Mouse (Mus musculus) embryonic facial prominence, embryonic 12.5 days (tissue): Measurements from ENCODE around the gene Chmp1a. TPM values are rescaled to one million over a fixed set of nuclear protein-coding genes. Genes with fewer than 3 reads are reported as not detected.
"Not testable (repeated sequence)": the region's sequence is repeated elsewhere in the genome, so short reads cannot be mapped to it uniquely, and the experiment has no call there.

Experiments
- ATAC-seq: fragments of 200-750 bp; cut with Nextera tagmentation; 2 replicates; pipeline ENCODE4 v1.8.0; 2017; ENCODE audit not compliant: insufficient number of reproducible peaks, insufficient read depth, low FRiP score, low TSS enrichment
- H3K27ac ChIP-seq: fragments of 300-500 bp; sonication (generic); 2 replicates; pipeline ENCODE4 v1.5.1; 2016; ENCODE audit warnings: mild to moderate bottlenecking
- H3K27me3 ChIP-seq: fragments of 300-500 bp; sonication (generic); 2 replicates; pipeline ENCODE4 v1.6.1; 2016; ENCODE audit warnings: mild to moderate bottlenecking, moderate library complexity
- H3K36me3 ChIP-seq: fragments of 300-500 bp; sonication (generic); 2 replicates; pipeline ENCODE4 v1.6.1; 2016; ENCODE audit warnings: mild to moderate bottlenecking
- H3K4me1 ChIP-seq: fragments of 300-500 bp; sonication (generic); 2 replicates; pipeline ENCODE4 v1.6.1; 2016
- H3K4me2 ChIP-seq: fragments of 300-500 bp; sonication (generic); replicated peaks from 2 replicates; pipeline ENCODE4 v1.6.1; 2016; ENCODE audit warnings: mild to moderate bottlenecking, moderate library complexity
- H3K4me3 ChIP-seq: fragments of 300-500 bp; sonication (generic); 2 replicates; pipeline ENCODE4 v1.5.1; 2016; ENCODE audit warnings: mild to moderate bottlenecking
- H3K9ac ChIP-seq: fragments of 300-500 bp; sonication (generic); 2 replicates; pipeline ENCODE4 v1.6.1; 2016; ENCODE audit warnings: mild to moderate bottlenecking, moderate library complexity
- H3K9me3 ChIP-seq: fragments of 300-500 bp; sonication (generic); 2 replicates; pipeline ENCODE4 v1.6.1; 2016; ENCODE audit warnings: mild to moderate bottlenecking, moderate library complexity
- WGBS: fragments of 180-500 bp; shearing (Covaris S2); methylation state at CpG from one replicate; pipeline ENCODE4 v1.1.7; 2016; 5-methylcytosine and 5-hydroxymethylcytosine counted together
- polyA plus RNA-seq: library from polyadenylated mRNA; unstranded; fragments of >200 nt; fragmentation: Nextera tagmentation; extraction: Ambion mirVana; gene quantifications from 2 replicates; pipeline ENCODE4 v1.2.1, GENCODE M21; 2016

Gene Chmp1a
- 142 and 152 TPM in 2 replicates for polyA plus RNA-seq

DNA sequence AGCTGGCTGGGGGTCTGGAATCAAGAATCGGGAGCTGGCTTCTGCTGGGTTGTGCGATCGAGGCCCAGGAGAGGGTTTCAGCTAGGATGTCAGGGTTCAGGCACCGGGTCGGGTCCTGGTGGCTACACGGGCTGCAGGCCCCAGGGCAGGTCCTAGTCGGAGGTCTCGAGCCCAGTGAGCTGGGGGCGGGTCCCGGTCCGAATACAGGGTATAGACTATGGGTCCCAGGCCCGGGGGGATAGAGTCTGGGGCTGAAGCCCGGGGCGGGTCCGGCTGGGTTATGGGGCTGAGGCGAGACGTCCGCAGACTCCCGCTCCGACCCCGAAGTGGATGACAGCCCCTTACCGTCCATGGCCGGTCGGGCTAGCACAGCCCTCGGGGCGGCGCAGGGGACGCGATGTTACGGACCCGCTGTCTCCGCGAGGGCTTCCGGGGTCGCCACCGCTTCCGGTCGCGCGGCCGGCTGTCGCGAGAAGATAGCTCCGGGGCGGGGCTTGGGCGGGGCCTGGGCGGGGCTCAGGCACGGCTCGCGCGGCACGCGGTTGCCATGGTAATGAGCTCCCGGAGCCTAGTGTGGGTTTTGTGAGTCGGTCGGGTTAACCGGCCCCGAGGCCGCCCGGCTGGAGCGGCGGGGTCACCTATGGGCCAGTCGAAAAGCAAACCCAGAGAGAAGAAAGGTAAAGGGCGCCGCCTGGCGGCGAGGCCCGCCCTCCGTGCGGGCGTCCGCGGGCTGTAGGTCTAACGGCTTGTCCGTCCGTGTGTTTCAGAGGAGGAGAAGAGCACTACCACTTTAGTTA is at the start of gene Chmp1a, which contains the start of gene Spata33:
TSS of gene Chmp1a (minus strand) at position 443 of the 797 bp plus-strand sequence.
TSS of gene Spata33 (plus strand) at position 512 of the 797 bp plus-strand sequence.
- peak; percentile 90 for ATAC-seq
- WGBS = under 1% methylated on average over 76 of the region's 76 CpGs
- Histone ChIP-seq H3K9ac (peak within 1 kb of the TSS; percentile 92), H3K36me3 (peaks cover 24% of the 10 kb centered on the region), H3K27ac (peak within 1 kb of the TSS; percentile 57), H3K4me2 (peak within 1 kb of the TSS; percentile 94), H3K9me3 (no peaks in the 10 kb centered on the region), H3K4me3 (peak within 1 kb of the TSS; percentile 97), H3K27me3 (no peaks in the 10 kb centered on the region), H3K4me1 (peaks cover 19% of the 10 kb centered on the region)

DNA sequence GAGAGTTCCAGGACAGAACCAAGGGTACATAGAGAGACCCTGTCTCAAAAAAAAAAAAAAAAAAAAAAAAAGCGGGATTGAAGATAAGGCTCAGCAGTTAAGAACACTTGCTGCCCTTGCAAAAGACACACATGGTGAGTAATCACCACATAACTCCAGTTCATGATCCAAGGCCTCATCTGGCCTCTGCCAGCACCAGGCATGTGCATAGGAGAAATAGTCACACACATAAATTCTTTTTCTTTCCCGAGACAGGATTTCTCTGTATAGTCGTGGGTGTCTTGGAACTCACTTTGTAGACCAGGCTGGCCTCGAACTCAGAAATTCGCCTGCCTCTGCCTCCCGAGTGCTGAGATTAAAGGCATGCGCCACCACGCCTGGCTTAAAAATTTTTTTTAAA is 45.0 kb upstream of the Chmp1a start:
- H3K9ac ChIP-seq, H3K4me2 ChIP-seq, H3K9me3 ChIP-seq, H3K27ac ChIP-seq, H3K27me3 ChIP-seq, ATAC-seq, H3K4me3 ChIP-seq: not testable (repeated sequence)
- Histone ChIP-seq H3K4me1 (peaks cover 22% of the 10 kb centered on the region), H3K36me3 (peaks cover 60% of the 10 kb centered on the region)
- WGBS = 86% methylated on average over 8 of the region's 8 CpGs

DNA sequence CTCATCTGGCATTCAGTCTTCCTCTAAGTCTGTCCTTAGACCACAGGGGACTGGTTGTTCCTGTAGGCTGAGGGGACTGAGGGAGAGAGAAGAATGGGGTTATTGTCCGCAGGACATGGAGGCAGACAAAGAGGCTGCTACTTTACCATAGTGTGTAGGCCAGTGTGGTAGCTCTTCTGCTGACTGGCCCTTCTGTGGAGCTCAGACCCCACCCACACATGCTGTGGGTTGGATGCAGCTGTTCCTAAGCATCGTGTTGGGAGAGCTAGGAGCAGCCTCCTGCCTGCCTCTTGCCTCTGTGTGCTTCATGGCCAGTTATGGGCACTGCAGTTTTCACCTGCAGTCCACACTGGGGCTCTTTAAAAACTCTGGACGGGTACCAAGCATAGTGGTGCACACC is 44.6 kb upstream of the Chmp1a start:
- no peak for ATAC-seq
- H3K36me3 ChIP-seq = peaks cover 59% of the 10 kb centered on the region
- no peaks in the 10 kb centered on the region for H3K27me3 ChIP-seq
- no peak overlapping the region for H3K4me3 ChIP-seq
- H3K27ac ChIP-seq = no peak overlapping the region
- 48% methylated on average over 3 of the region's 3 CpGs for whole genome bisulfite sequencing
- no peak overlapping the region for H3K4me2 ChIP-seq
- peaks cover 26% of the 10 kb centered on the region for H3K4me1 ChIP-seq
- no peak overlapping the region for H3K9ac ChIP-seq
- H3K9me3 ChIP-seq = no peaks in the 10 kb centered on the region

DNA sequence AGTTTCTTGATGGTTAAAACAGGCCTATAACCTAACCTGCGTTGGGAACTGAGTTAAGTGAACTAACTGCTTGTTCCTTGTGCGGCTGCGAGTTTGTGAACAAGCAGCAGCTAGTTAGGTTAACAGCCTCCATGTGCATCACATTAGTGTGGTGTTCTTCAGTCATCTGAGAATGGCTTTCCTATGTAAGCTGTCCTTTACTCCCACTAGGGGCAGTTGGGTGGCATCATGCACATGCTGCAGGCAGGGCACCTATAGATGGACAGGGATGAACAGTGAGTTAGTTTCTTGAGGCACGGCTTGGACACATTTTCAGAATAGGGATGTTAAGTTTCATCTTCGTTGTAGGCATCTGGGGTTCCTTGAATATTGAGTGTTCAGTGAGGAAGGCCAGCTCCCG is 42.6 kb upstream of the Chmp1a start:
- H3K4me3 ChIP-seq = peak overlapping the region; percentile 80
- no peak overlapping the region for H3K27ac ChIP-seq
- peak overlapping the region; percentile 90 for H3K9ac ChIP-seq
- no peak for ATAC-seq
- peaks cover 26% of the 10 kb centered on the region for H3K4me1 ChIP-seq
- no peaks in the 10 kb centered on the region for H3K27me3 ChIP-seq
- H3K9me3 ChIP-seq = no peaks in the 10 kb centered on the region
- peak overlapping the region; percentile 97 for H3K4me2 ChIP-seq
- 56% methylated on average over 6 of the region's 6 CpGs for WGBS
- H3K36me3 ChIP-seq = peaks cover 58% of the 10 kb centered on the region

DNA sequence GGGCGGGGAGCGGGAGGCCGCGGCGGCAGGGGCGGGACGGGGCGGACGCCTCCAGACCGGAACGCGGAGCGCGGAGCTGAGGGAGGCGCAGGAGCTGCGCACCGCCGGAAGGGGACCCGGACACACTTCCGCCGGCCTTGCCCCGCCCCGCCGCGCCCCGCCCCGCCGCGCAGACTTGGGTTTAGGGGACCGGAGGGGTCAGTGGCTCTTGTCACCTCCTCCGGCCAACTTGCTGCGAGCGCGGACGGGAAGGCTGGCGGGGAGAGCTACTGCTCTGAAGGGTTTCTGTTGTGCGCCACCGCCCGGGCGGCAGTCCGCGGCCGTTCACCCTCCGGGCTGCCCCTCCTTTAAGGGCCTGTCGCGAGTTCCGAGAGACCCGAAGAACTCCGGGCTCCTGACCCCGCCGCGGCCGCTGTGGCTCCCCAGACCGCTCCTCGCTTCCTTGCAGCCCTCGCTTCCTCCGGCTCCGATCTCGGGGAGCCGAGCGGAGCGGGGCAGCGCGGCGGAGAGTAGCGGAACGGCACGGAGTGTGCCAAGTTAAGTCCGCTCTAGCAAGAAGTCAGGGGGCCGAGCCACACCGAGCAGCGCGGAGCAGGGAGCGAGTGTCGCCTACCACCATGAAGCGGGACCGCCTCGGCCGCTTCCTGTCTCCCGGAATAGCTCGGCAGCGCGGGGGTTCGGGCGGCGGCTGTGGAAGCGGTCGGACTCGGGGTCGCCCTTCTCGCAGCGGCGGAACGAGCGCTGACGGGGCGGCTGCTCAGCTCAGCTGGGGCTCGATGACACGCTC is 41.7 kb upstream of the Chmp1a start, which contains the start of the genes Zfp276 and Vps9d1:
TSS of gene Zfp276 (plus strand) at position 97 of the 787 bp plus-strand sequence.
TSS of gene Vps9d1 (minus strand) at position 250 of the 787 bp plus-strand sequence.
- Histone ChIP-seq H3K4me2 (peak within 1 kb of the TSS; percentile 97), H3K27ac (peak within 1 kb of the TSS; percentile 80), H3K27me3 (no peaks in the 10 kb centered on the region), H3K9me3 (no peaks in the 10 kb centered on the region), H3K4me1 (peaks cover 26% of the 10 kb centered on the region), H3K36me3 (peaks cover 59% of the 10 kb centered on the region), H3K4me3 (peak within 1 kb of the TSS; percentile 80), H3K9ac (peak within 1 kb of the TSS; percentile 90)
- ATAC-seq = peak; percentile 91
- WGBS = under 1% methylated on average over 98 of the region's 99 CpGs

DNA sequence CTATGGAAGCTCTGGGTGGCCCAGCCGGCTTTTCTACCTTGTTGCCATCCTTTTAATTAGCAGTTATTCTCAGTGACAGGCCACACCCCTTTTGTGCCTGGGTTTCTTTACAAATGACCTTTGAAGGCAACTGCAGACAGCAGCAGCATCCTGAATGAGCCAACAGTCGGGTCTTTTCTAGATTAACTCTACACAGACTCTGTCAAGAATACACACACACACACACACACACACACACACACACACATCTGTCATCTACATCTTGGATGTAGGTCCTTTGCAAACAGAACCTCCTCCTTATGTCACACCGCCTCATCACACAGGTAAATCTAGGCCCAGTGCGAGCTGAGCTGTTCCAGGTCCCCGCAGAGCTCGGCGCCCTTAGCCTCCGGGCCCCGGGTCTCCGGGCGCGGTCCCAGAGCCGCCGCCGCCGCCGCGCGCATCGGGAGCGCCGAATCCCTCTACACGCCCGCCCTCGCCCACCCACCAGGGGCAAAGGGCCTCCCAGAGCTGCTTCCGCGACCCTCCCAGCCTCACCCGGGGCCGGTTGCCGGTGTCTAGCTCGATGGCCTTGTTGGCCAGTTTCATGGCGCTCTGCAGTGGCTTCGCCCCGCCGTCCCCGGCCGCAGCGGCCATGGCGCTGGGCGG is 41.0 kb upstream of the Chmp1a start:
- Histone ChIP-seq H3K4me2 (peak overlapping the region; percentile 97), H3K9ac (peak overlapping the region; percentile 90), H3K4me1 (peaks cover 26% of the 10 kb centered on the region), H3K27me3 (no peaks in the 10 kb centered on the region), H3K4me3 (peak overlapping the region; percentile 80), H3K36me3 (peaks cover 59% of the 10 kb centered on the region), H3K9me3 (no peaks in the 10 kb centered on the region), H3K27ac (peak overlapping the region; percentile 80)
- WGBS = under 1% methylated on average over 39 of the region's 40 CpGs
- no peak; the same call in 1 of the 2 replicates for ATAC-seq

DNA sequence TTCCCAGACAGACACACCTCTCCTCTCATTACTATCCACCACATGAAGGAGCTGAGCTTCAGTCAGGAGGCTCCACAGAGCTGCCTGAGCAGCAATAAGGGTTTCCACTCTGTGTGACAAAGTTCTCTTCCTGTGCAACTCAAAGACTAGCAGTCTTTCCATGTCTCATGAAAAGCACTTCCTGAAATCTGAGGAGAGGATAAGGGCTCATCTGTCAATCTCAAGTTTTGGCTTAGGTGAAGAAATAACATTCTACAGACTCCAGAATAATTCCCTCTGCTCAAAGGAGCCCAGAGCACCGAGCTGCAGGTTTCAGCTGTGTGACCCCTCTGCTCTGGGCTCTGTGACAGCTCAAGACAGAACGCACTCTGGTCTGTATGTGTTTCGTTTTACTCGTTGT is 40.4 kb upstream of the Chmp1a start:
- H3K27me3 ChIP-seq = no peaks in the 10 kb centered on the region
- no peak overlapping the region for H3K27ac ChIP-seq
- H3K9me3 ChIP-seq = no peaks in the 10 kb centered on the region
- peaks cover 26% of the 10 kb centered on the region for H3K4me1 ChIP-seq
- H3K36me3 ChIP-seq = peaks cover 58% of the 10 kb centered on the region
- peak overlapping the region; percentile 90 for H3K9ac ChIP-seq
- peak overlapping the region; percentile 97 for H3K4me2 ChIP-seq
- ATAC-seq = no peak
- 43% methylated on average over 4 of the region's 4 CpGs for WGBS
- H3K4me3 ChIP-seq = peak overlapping the region; percentile 80

- 95% methylated on average over 5 of the region's 5 CpGs for WGBS
- Histone ChIP-seq H3K27me3 (no peaks in the 10 kb centered on the region), H3K4me3 (no peak overlapping the region), H3K9ac (no peak overlapping the region), H3K4me1 (peaks cover 25% of the 10 kb centered on the region), H3K9me3 (no peaks in the 10 kb centered on the region), H3K4me2 (no peak overlapping the region), H3K36me3 (peaks cover 58% of the 10 kb centered on the region), H3K27ac (no peak overlapping the region)
- no peak for ATAC-seq
These were observed 38.4 kb upstream of the Chmp1a start for GRCm38 (mm10) chr8:123250940-123251339.

DNA sequence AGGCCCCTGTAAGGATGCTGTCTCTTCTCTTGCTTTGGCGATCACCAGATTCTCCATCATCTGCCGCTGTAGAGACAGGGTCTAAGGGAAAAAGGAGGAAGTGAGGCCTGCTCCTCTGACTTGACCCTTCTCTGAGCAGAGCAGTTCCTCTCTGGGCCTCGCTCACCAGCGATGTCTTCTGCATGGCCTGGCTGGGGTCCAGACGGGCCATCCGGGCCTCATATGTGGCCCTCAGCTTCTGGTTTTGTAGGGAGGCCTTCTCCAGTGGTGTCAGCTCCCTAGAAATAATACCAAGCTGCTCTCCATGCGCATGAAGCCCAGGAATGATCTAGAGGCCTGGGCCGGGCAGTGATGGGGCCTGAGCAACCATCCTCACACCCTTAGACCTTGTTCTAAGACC is 36.0 kb upstream of the Chmp1a start:
- H3K9me3 ChIP-seq = no peaks in the 10 kb centered on the region
- ATAC-seq = no peak
- 95% methylated on average over 8 of the region's 8 CpGs for WGBS
- H3K36me3 ChIP-seq = peaks cover 76% of the 10 kb centered on the region
- H3K9ac ChIP-seq = no peak overlapping the region
- no peak overlapping the region for H3K4me2 ChIP-seq
- H3K27ac ChIP-seq = no peak overlapping the region
- H3K4me1 ChIP-seq = peaks cover 13% of the 10 kb centered on the region
- H3K4me3 ChIP-seq = no peak overlapping the region
- no peaks in the 10 kb centered on the region for H3K27me3 ChIP-seq

DNA sequence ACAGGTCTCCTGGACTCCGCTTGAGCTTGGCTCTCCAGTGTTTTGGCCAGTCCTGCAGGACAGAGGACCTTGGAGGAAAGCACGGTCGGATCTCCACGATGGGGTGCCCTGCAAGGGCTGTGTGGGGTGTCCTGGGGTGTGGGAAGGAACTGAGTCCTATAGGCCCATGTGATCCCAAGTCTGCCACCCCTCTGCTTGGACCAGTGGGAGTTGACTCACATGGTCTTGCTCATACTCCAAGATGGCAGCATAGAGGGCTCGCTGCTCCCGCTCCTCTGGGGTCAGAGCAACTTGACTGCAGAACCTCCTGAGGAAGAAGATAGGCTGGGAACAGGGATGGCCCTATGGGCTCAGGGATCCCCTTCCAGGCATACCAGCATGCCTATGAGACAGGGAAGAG is 35.2 kb upstream of the Chmp1a start:
- Histone ChIP-seq H3K27ac (no peak overlapping the region), H3K9me3 (no peaks in the 10 kb centered on the region), H3K36me3 (peaks cover 83% of the 10 kb centered on the region), H3K4me2 (no peak overlapping the region), H3K4me1 (peaks cover 6% of the 10 kb centered on the region), H3K27me3 (no peaks in the 10 kb centered on the region), H3K4me3 (no peak overlapping the region), H3K9ac (no peak overlapping the region)
- ATAC-seq = no peak
- WGBS = 94% methylated on average over 6 of the region's 6 CpGs

DNA sequence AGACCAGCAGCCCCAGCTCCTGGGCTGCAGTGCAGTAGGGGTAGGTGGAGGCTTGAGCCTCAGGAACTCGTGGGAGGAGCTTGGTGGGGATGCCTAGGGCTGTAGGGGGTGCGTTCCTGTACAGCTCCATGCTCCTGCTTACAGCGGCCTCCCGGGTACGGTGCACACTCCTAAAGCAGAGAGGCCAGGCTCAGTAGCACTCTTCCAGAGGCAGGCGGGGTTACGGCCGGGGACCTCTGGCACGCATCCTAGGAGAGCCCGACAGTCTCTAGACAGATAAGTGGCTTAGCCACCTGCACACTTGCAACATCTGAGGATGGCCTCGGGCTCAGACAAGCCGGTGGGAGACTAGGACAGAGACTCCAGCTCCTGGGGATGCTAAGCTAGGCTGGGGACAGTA is 33.0 kb upstream of the Chmp1a start:
- Histone ChIP-seq H3K4me2 (no peak overlapping the region), H3K4me3 (no peak overlapping the region), H3K36me3 (peaks cover 86% of the 10 kb centered on the region), H3K4me1 (no peaks in the 10 kb centered on the region), H3K27me3 (no peaks in the 10 kb centered on the region), H3K9ac (no peak overlapping the region), H3K9me3 (no peaks in the 10 kb centered on the region), H3K27ac (no peak overlapping the region)
- 93% methylated on average over 12 of the region's 12 CpGs for WGBS
- no peak for ATAC-seq
